Mouse (Mus musculus) midbrain, embryonic 16.5 days (tissue): ENCODE measurements around the gene Pdzd3. TPM values are rescaled to one million over a fixed set of nuclear protein-coding genes. Genes with fewer than 3 reads are reported as not detected.
A peak's percentile ranks its signal among the peaks of the same experiment; 100 is the strongest.

Experiments used
- ATAC-seq: fragments of 200-750 bp; cut with Nextera tagmentation; 2 replicates; pipeline ENCODE4 v1.8.0; 2017; ENCODE audit warnings: moderate TSS enrichment
- H3K27ac ChIP-seq: fragments of 300-500 bp; sonication (generic); 2 replicates; pipeline ENCODE4 v1.5.1; 2014; ENCODE audit warnings: mild to moderate bottlenecking, low read length, mixed read lengths
- H3K27me3 ChIP-seq: fragments of 300-500 bp; sonication (generic); 2 replicates; pipeline ENCODE4 v1.6.1; 2014; ENCODE audit warnings: low read depth, low read length, mixed read lengths; ENCODE audit not compliant: control insufficient read depth, insufficient read depth
- H3K36me3 ChIP-seq: fragments of 300-500 bp; sonication (generic); 2 replicates; pipeline ENCODE4 v1.6.1; 2014; ENCODE audit warnings: mild to moderate bottlenecking, low read length, moderate library complexity, mixed read lengths; ENCODE audit not compliant: control insufficient read depth, insufficient read depth
- H3K4me1 ChIP-seq: fragments of 300-500 bp; sonication (generic); 2 replicates; pipeline ENCODE4 v1.6.1; 2014; ENCODE audit warnings: mild to moderate bottlenecking, low read length, mixed read lengths; ENCODE audit not compliant: control insufficient read depth, insufficient read depth
- H3K4me2 ChIP-seq: fragments of 300-500 bp; sonication (generic); 2 replicates; pipeline ENCODE4 v1.6.1; 2014; ENCODE audit warnings: mild to moderate bottlenecking, low read length, mixed read lengths
- H3K4me3 ChIP-seq: fragments of 300-500 bp; sonication (generic); 2 replicates; pipeline ENCODE4 v1.5.1; 2014; ENCODE audit warnings: low read depth, mild to moderate bottlenecking, low read length, moderate library complexity, mixed read lengths
- H3K9ac ChIP-seq: fragments of 300-500 bp; sonication (generic); 2 replicates; pipeline ENCODE4 v1.6.1; 2014; ENCODE audit warnings: low read depth, low read length, mixed read lengths
- H3K9me3 ChIP-seq: fragments of 300-500 bp; sonication (generic); replicated peaks from 2 replicates; pipeline ENCODE4 v1.6.1; 2014; ENCODE audit warnings: mild to moderate bottlenecking, low read length, mixed read lengths; ENCODE audit not compliant: control insufficient read depth, poor library complexity, severe bottlenecking
- WGBS: fragments of 180-500 bp; shearing (Covaris S2); extraction: QIAGEN DNeasy Blood & Tissue Kit; methylation state at CpG from one replicate; pipeline ENCODE4 v1.1.7; 2014; 5-methylcytosine and 5-hydroxymethylcytosine counted together
- polyA plus RNA-seq: library from polyadenylated mRNA; unstranded; fragments of >200 nt; fragmentation: Nextera tagmentation; extraction: Ambion mirVana; gene quantifications from 2 replicates; pipeline ENCODE4 v1.2.1, GENCODE M21; 2015

The Pdzd3 gene
- polyA plus RNA-seq, 1 experiment from 2014 or later = 0.72 TPM

DNA sequence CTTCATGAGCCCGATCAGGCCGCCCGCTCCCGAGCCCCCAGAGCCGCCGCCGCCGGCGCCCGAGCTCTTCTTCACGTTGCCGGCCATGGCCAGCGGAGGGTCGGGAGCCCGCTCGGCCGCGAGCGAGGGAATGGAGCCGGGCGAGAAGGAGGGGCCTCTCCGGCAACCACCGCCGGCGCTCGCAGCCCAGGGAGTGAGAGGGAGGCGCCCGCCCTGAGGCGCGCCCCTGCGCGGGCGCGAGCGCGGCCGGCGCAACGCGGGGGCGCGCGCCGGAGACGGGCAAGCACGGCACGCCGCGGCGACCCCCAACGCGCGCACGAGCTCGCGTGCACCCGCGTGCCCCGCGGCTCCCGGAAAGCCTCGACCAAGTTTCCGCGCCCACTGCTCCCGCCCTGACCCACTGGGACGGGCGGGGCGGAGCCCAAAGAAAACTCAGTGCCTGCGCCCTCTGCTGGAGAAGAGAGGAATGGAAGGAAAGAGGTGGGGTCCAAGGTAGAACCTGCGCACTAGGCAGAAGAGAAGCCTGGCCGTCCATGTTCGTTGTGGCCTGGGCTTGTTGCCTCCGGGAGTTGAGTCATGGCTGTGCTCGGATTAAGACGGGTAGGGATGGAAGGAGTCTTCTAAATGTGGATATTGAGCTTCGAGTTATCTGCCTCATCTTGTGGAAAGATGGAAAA, 17.3 kb downstream of the Pdzd3 start, which contains the start of gene Cbl:
Cbl (minus strand) TSS at position 248 of the 677 bp plus-strand sequence.
- WGBS = under 1% methylated on average over 65 of the region's 76 CpGs
- peaks cover 29% of the 10 kb centered on the region for H3K4me1 ChIP-seq
- no peaks in the 10 kb centered on the region for H3K36me3 ChIP-seq
- peak within 1 kb of the TSS; percentile 72 for H3K4me2 ChIP-seq
- H3K4me3 ChIP-seq = peak within 1 kb of the TSS; percentile 88
- peak; percentile 91 for ATAC-seq
- no peaks in the 10 kb centered on the region for H3K27me3 ChIP-seq
- no peaks in the 10 kb centered on the region for H3K9me3 ChIP-seq
- peak within 1 kb of the TSS; percentile 94 for H3K9ac ChIP-seq
- peak within 1 kb of the TSS; percentile 97 for H3K27ac ChIP-seq

GRCm38 (mm10) chr9:44233021-44233801, 18.1 kb downstream of the Pdzd3 start:
- WGBS = under 1% methylated on average over 34 of the region's 40 CpGs
- H3K27me3 ChIP-seq = no peaks in the 10 kb centered on the region
- H3K9me3 ChIP-seq = no peaks in the 10 kb centered on the region
- ATAC-seq = peak; percentile 88
- H3K9ac ChIP-seq = peak overlapping the region; percentile 94
- peak overlapping the region; percentile 72 for H3K4me2 ChIP-seq
- peak overlapping the region; percentile 97 for H3K27ac ChIP-seq
- H3K4me1 ChIP-seq = peaks cover 29% of the 10 kb centered on the region
- H3K36me3 ChIP-seq = peaks cover 1% of the 10 kb centered on the region; the same call in 1 of the 2 replicates
- H3K4me3 ChIP-seq = peak overlapping the region; percentile 88

DNA sequence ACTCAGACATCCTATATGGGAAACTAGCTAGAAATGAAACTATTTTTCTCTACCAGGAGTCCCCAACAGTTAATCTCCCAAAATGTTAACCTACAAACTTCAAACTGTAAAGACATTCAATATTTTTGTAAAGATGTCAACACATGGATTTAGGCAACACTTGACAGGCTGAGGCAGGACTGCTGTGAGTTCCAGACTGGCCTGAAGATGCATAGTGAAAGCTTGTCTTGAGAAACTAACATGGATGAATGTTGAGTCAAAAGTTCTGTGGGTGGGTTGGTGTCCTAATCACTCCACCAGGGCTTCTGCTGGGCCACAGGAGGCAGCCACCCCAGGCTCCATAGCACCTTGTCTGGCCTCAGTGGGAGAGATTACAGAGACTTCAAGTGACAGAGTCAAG, 19.7 kb downstream of the Pdzd3 start:
- Histone ChIP-seq H3K27me3 (no peaks in the 10 kb centered on the region), H3K9ac (no peak overlapping the region), H3K36me3 (peaks cover 4% of the 10 kb centered on the region; the same call in 1 of the 2 replicates), H3K4me3 (no peak overlapping the region; the same call in 1 of the 2 replicates), H3K27ac (no peak overlapping the region), H3K4me2 (peak overlapping the region; percentile 72), H3K4me1 (peaks cover 29% of the 10 kb centered on the region), H3K9me3 (no peaks in the 10 kb centered on the region)
- ATAC-seq = no peak

DNA sequence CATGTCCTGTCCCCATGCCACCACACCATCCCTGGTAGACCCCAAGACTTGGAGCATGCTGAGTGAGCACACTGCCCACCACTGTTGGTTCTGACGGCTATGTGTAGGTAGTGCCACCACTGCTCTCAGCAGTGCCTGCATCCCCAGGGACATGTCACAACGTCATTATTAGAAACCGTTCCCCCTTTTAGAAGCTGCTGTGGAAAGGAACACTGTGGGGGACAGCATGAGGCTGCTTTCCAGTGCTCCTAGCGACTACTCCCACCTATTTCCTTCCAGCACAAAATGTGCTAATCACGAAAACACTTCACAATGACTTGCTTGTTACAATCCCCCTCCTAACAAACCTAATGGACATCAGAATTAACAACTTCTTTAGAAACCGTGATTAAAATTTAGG, 25.3 kb downstream of the Pdzd3 start:
- Histone ChIP-seq H3K36me3 (peaks cover 4% of the 10 kb centered on the region; the same call in 1 of the 2 replicates), H3K9me3 (no peaks in the 10 kb centered on the region), H3K4me2 (no peak overlapping the region), H3K27ac (no peak overlapping the region), H3K4me3 (no peak overlapping the region), H3K4me1 (peaks cover 8% of the 10 kb centered on the region), H3K27me3 (no peaks in the 10 kb centered on the region), H3K9ac (0 out of 2 replicates have a peak overlapping the region, but pooled peaks have one; percentile 11)
- 56% methylated on average over 6 of the region's 6 CpGs for WGBS
- ATAC-seq = no peak

DNA sequence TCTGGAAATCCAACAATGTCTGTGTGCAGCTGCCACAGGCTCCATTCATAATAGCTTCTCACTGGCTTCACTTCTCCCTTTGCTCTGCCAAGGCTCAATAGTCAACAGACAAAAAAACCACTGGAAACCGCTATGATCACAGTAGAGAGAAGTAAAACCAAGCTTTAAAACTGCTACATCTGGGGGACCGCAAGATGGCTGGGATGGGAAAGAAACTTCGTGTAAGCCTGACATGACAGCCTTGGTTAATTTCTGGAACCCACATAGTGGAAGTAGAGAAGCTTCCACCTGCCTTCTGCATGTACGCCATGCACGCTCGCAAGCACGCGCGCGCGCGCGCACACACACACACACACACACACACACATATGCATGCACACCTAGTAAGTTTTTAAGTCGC, 37.7 kb downstream of the Pdzd3 start:
- ATAC-seq = no peak
- Histone ChIP-seq H3K9me3 (no peaks in the 10 kb centered on the region), H3K36me3 (no peaks in the 10 kb centered on the region; the same call in 1 of the 2 replicates), H3K9ac (no peak overlapping the region), H3K4me1 (peaks cover 3% of the 10 kb centered on the region; the same call in 1 of the 2 replicates), H3K4me2 (no peak overlapping the region), H3K4me3 (no peak overlapping the region), H3K27ac (no peak overlapping the region), H3K27me3 (no peaks in the 10 kb centered on the region)
- 96% methylated on average over 14 of the region's 14 CpGs for WGBS

DNA sequence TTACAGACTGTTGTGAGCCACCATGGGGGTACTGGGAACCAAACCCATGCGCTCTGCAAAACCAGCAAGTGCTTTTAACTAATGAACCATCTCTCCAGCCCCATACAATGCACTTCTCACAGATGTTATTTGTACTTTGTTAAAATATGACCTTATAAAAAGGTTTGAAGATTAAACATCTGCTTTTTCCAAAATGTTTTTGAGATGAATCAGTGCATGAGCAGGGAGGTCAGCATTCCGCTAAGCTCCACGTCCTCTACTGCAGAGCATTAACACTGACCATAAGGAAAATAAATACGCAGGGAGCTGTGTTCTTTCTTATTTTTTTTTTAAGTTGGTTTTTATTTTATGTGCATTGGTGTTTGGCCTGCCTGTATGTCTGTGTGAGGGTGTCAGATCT, 38.9 kb downstream of the Pdzd3 start:
- H3K9me3 ChIP-seq = no peaks in the 10 kb centered on the region
- H3K36me3 ChIP-seq = no peaks in the 10 kb centered on the region; the same call in 1 of the 2 replicates
- H3K27me3 ChIP-seq = no peaks in the 10 kb centered on the region
- H3K4me1 ChIP-seq = peaks cover 3% of the 10 kb centered on the region; the same call in 1 of the 2 replicates
- no peak overlapping the region for H3K4me3 ChIP-seq
- H3K27ac ChIP-seq = no peak overlapping the region
- WGBS = 93% methylated on average over 4 of the region's 4 CpGs
- no peak overlapping the region for H3K9ac ChIP-seq
- no peak for ATAC-seq
- H3K4me2 ChIP-seq = no peak overlapping the region

DNA sequence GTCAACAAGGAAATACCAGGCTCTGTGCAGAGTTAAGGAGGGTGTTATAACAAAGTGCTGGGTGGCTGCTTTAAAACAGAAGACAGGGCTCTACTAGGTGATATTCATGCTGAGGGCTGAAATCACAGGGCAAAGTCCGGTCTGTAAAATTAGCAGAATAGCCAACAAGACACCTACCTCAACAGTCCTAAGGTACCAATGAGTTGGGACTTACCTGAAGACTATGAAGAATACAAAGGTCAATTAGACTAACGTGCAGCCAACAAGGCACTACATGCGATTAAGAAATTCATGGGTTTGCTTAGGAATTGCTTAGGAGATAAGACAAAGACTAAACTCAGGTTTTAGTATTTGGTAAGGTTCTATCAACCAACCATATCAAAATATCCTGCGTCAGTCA, 41.9 kb downstream of the Pdzd3 start:
- Histone ChIP-seq H3K9me3 (no peaks in the 10 kb centered on the region), H3K27me3 (no peaks in the 10 kb centered on the region), H3K27ac (no peak overlapping the region), H3K4me2 (no peak overlapping the region), H3K36me3 (no peaks in the 10 kb centered on the region; the same call in 1 of the 2 replicates), H3K4me3 (no peak overlapping the region), H3K9ac (no peak overlapping the region), H3K4me1 (peaks cover 3% of the 10 kb centered on the region; the same call in 1 of the 2 replicates)
- ATAC-seq = no peak
- WGBS = 97% methylated on average over 4 of the region's 4 CpGs

DNA sequence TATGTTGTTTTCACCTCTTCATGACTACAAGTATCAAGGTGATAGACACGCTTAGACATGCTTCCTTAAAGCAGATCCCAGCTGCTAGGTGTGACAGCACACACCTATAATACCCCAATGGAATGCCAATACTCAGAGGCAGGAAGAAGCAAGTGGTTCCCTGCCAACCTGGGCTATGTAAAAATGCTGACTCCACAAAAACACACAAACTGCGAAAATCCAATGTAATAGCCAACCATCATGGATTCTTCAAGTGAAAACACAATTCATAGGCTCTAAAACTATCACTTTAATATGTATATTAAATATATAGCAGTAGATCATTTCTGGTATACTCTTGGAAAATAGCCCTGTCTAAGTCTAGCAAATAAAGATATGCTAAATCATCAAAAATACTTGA, 43.4 kb downstream of the Pdzd3 start:
- no peaks in the 10 kb centered on the region for H3K9me3 ChIP-seq
- H3K4me2 ChIP-seq = no peak overlapping the region
- H3K36me3 ChIP-seq = no peaks in the 10 kb centered on the region; the same call in 1 of the 2 replicates
- no peak overlapping the region for H3K9ac ChIP-seq
- 0 out of 2 replicates have a peak, but pooled peaks cover 3% of the 10 kb centered on the region for H3K4me1 ChIP-seq
- H3K4me3 ChIP-seq = no peak overlapping the region
- WGBS = 92% methylated on average over 2 of the region's 2 CpGs
- no peaks in the 10 kb centered on the region for H3K27me3 ChIP-seq
- ATAC-seq = no peak
- no peak overlapping the region for H3K27ac ChIP-seq

- Histone ChIP-seq H3K36me3 (peaks cover 10% of the 10 kb centered on the region), H3K27me3 (no peaks in the 10 kb centered on the region), H3K9me3 (no peaks in the 10 kb centered on the region), H3K4me1 (no peaks in the 10 kb centered on the region), H3K4me3 (no peak overlapping the region), H3K9ac (no peak overlapping the region), H3K27ac (no peak overlapping the region), H3K4me2 (no peak overlapping the region)
- 76% methylated on average over 3 of the region's 3 CpGs for WGBS
- ATAC-seq = no peak
These were observed 50.8 kb downstream of the Pdzd3 start for GRCm38 (mm10) chr9:44200458-44200857.
